Mouse (Mus musculus): ENCODE measurements around the gene Phc2. TPM values are rescaled to one million over a fixed set of nuclear protein-coding genes. Genes with fewer than 3 reads are reported as not detected.
A peak's percentile ranks its signal among the peaks of the same experiment; 100 is the strongest.

Gene Phc2
- polyA plus RNA-seq, 1 experiment from 2014 or later, result 89.2 TPM

GRCm38 (mm10) chr4:128774467-128774866, 120.0 kb downstream of the Phc2 start:
- TF ChIP-seq CTCF (IDR thresholded peaks at IDR 0.05), result no peak
- H3K27me3 ChIP-seq, result no peaks in the 10 kb centered on the region
- POLR2A ChIA-PET, result no interaction called here
- DNase-seq (ENCODE audit: low read depth, low spot score) (no peak), ATAC-seq (no peak)
- in situ Hi-C loops (cut with MboI; ENCODE audit: low pct_unique_long_range_greater_than_20kb), result no loop called here
- CTCF ChIA-PET, result interaction anchor here (3.6 kb wide), 1 partner anchor 64 kb away, joined by 22 read pairs; no protein-coding TSS in a partner anchor

- CTCF ChIA-PET, result interaction anchor here (0.8 to 3.6 kb wide), 7 partner anchors 10 to 66 kb away, joined by 3 to 22 read pairs (median 3); no protein-coding TSS in a partner anchor
- ATAC-seq (peak; percentile 60), DNase-seq (ENCODE audit: low read depth, low spot score) (peak; percentile 48)
- in situ Hi-C loops (cut with MboI; ENCODE audit: low pct_unique_long_range_greater_than_20kb), result loop anchor here (5.0 kb wide), 2 partner anchors 64 to 164 kb away; partner anchors contain the start of gene Zscan20
- no peaks in the 10 kb centered on the region for H3K27me3 ChIP-seq
- POLR2A ChIA-PET, result no interaction called here
- TF ChIP-seq CTCF (IDR thresholded peaks at IDR 0.05), result no peak
Observed at GRCm38 (mm10) chr4:128776568-128777289, 122.2 kb downstream of the Phc2 start.

- POLR2A ChIA-PET, result no interaction called here
- H3K27me3 ChIP-seq, result no peaks in the 10 kb centered on the region
Observed at GRCm38 (mm10) chr4:128777593-128777992, 123.1 kb downstream of the Phc2 start.

GRCm38 (mm10) chr4:128782037-128782436, 127.5 kb downstream of the Phc2 start:
- no peaks in the 10 kb centered on the region for H3K27me3 ChIP-seq
- ChIA-PET CTCF (no interaction called here), POLR2A (no interaction called here)
- in situ Hi-C loops (cut with MboI; ENCODE audit: low pct_unique_long_range_greater_than_20kb), result no loop called here
- ATAC-seq, result no peak
- TF ChIP-seq CTCF (IDR thresholded peaks at IDR 0.05), result no peak
- DNase-seq (ENCODE audit: low read depth, low spot score), result no peak

More at GRCm38 (mm10) chr4:128777593-128777992, 123.1 kb downstream of the Phc2 start:
- no peak for TF ChIP-seq CTCF (IDR thresholded peaks at IDR 0.05)
- in situ Hi-C loops (cut with MboI; ENCODE audit: low pct_unique_long_range_greater_than_20kb), result loop anchor here (5.0 kb wide), 2 partner anchors 65 to 165 kb away; partner anchors contain the start of gene Zscan20
- CTCF ChIA-PET, result interaction anchor here (3.6 kb wide), 1 partner anchor 67 kb away, joined by 22 read pairs; no protein-coding TSS in a partner anchor
- ATAC-seq, result no peak
- DNase-seq (ENCODE audit: low read depth, low spot score), result no peak

- no peaks in the 10 kb centered on the region for H3K27me3 ChIP-seq
- ATAC-seq, result no peak
- ChIA-PET POLR2A (no interaction called here), CTCF (no interaction called here)
- in situ Hi-C loops (cut with MboI; ENCODE audit: low pct_unique_long_range_greater_than_20kb), result no loop called here
- no peak for TF ChIP-seq CTCF (IDR thresholded peaks at IDR 0.05)
- DNase-seq (ENCODE audit: low read depth, low spot score), result no peak
Observed at GRCm38 (mm10) chr4:128782645-128783044, 128.1 kb downstream of the Phc2 start.

- POLR2A ChIA-PET, result no interaction called here
- DNase-seq (ENCODE audit: low read depth, low spot score), result no peak
- no peak for ATAC-seq
- in situ Hi-C loops (cut with MboI; ENCODE audit: low pct_unique_long_range_greater_than_20kb), result no loop called here
- no peak for TF ChIP-seq CTCF (IDR thresholded peaks at IDR 0.05)
- CTCF ChIA-PET, result no interaction called here
- H3K27me3 ChIP-seq, result no peaks in the 10 kb centered on the region
Observed at GRCm38 (mm10) chr4:128784950-128785631, 130.6 kb downstream of the Phc2 start.

- no peak for TF ChIP-seq CTCF (IDR thresholded peaks at IDR 0.05)
- no peaks in the 10 kb centered on the region for H3K27me3 ChIP-seq
- ATAC-seq, result no peak
- in situ Hi-C loops (cut with MboI; ENCODE audit: low pct_unique_long_range_greater_than_20kb), result no loop called here
- CTCF ChIA-PET, result no interaction called here
- DNase-seq (ENCODE audit: low read depth, low spot score), result no peak
- POLR2A ChIA-PET, result interaction anchor here (0.5 kb wide), 1 partner anchor 21 kb away, joined by 3 read pairs; no protein-coding TSS in a partner anchor
Observed at GRCm38 (mm10) chr4:128785921-128786654, 131.6 kb downstream of the Phc2 start.

GRCm38 (mm10) chr4:128787023-128787939, 132.8 kb downstream of the Phc2 start:
- POLR2A ChIA-PET, result no interaction called here
- no peak for DNase-seq (ENCODE audit: low read depth, low spot score)
- CTCF ChIA-PET, result no interaction called here
- no peak for TF ChIP-seq CTCF (IDR thresholded peaks at IDR 0.05)
- in situ Hi-C loops (cut with MboI; ENCODE audit: low pct_unique_long_range_greater_than_20kb), result no loop called here
- H3K27me3 ChIP-seq, result no peaks in the 10 kb centered on the region
- ATAC-seq, result no peak

- TF ChIP-seq CTCF (IDR thresholded peaks at IDR 0.05), result no peak
- no peaks in the 10 kb centered on the region for H3K27me3 ChIP-seq
- POLR2A ChIA-PET, result no interaction called here
- ATAC-seq (no peak), DNase-seq (ENCODE audit: low read depth, low spot score) (no peak)
- in situ Hi-C loops (cut with MboI; ENCODE audit: low pct_unique_long_range_greater_than_20kb), result no loop called here
- CTCF ChIA-PET, result no interaction called here
Observed at GRCm38 (mm10) chr4:128788108-128788507, 133.6 kb downstream of the Phc2 start.

GRCm38 (mm10) chr4:128789646-128790045, 135.1 kb downstream of the Phc2 start:
- CTCF ChIA-PET, result no interaction called here
- DNase-seq (ENCODE audit: low read depth, low spot score) (no peak), ATAC-seq (no peak)
- H3K27me3 ChIP-seq, result no peaks in the 10 kb centered on the region
- TF ChIP-seq CTCF (IDR thresholded peaks at IDR 0.05), result no peak
- POLR2A ChIA-PET, result no interaction called here
- in situ Hi-C loops (cut with MboI; ENCODE audit: low pct_unique_long_range_greater_than_20kb), result no loop called here
